Mouse (Mus musculus) thymus, postnatal 36 days (tissue): ENCODE data around the gene Fam196b.

Source experiments
- DNase-seq, 2 experiments: peaks; one replicate each; pipeline ENCODE4 v3.0.0; 2022; ENCODE audit warnings: mixed read lengths in 2 of 2

Gene Fam196b

DNA sequence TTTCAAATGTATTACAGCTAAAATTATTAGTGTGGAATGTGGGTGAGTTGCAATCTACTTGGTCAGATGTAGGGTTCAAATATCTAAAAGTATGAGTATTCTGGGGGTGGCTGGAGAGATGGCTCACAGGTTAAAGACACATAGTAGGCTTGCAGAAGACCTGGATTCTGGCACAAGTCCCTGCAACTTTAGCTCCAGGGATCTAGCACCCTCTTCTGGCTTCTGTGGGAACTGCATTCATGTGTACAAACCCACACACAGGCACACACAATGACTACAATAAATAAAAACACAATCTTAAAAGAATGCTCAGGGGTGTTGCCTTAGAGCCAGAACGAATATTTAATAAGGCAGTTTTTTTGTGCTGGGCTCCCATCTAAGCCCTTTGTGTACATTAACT lies 23.3 kb downstream of the Fam196b start:
- DNase-seq, result no peak

DNA sequence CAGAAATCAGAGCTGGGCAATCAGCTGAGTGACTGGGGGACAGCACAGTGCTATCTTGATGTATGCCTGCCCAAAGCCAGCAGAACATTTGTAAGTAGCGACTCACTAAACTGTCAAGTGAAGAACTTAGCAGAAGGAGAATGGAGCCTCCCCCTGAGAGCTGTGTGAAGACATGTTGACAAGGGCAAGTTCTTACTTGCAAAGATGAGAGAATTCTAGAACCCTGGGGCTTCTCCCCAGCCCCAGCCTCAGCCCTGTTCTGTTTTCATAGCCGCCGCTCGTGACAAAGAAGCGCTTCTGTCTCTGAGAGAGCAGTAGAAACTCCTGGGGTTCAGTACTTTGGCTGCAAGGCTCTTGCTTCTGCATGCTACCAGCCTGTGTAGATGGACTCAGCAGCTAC lies 25.1 kb downstream of the Fam196b start:
- DNase-seq, result no peak

DNA sequence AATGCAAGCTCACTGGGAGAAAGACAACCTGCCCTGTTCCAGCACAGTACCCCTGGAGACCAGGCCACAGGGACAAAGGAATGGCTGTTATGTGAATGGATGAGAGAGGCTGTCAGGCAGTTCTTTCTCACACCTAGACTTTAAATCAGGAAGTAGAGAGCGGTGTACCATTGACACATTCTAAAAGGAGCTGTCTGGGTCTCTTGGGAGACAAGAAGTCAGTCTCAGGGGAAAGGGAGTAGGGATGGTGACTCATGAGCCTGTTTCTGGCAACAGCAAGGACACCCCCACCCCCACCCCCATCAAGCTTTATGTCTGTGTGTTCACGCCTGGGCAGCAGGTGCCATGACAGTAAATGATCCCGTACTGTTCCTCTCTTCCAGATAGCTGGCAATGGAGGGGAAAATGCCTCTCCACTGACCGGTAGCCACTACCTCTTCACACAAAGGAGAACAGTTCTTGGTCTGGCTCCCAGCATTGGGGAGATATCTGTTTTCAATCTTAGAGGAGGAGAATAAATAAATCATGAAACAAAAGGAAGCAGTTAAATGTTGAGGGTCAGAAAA lies 29.2 kb downstream of the Fam196b start:
- no peak for DNase-seq

DNA sequence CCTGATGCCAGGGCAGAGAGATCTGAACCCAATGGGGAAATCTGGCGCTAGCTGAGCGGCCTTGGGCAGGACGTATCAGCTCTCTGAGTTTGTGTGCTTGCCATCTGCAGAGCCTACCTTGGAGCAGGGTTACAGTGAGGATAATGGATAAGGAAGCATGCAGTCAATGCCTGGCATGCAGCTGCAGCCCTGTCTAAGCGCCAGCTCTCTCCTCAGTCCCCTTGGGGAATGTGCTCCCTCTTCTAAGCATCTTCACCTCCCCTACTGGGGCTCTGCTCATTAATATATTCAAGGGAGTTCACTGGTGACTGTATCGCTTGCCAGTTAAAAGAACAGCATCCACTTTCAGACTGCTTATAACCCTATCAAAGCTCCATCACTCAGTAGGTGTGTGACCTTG lies 29.7 kb downstream of the Fam196b start:
- no peak for DNase-seq

DNA sequence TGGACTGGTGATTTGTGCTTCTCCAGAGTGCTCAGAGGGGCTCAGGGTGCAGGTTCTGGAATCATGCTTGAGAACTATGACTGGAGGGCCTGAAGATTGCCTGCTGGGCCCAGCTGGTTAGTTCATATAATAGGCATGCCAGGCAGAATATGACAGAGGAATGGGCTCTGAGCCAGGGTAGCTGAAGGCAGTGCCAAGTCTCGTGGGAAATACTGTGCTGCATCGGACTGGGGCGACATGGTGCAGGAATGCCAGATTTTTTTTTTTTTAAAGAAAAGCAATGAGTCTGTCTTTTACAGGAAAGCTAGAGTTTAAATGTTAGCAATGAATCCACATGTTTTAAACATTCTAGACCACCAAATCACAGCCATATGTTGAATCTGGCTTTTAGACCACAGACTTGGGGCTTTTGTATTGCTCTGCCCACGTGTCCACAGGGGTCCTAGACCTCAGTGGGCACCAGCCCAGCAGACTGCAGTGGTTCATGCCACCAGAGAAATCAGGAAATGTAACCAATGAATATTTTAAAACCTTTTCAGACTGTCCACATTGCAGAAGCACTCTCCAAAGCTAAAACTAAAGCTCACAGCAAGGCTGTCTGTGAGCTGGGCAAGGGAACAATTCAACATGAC lies 33.8 kb downstream of the Fam196b start:
- DNase-seq, result no peak

DNA sequence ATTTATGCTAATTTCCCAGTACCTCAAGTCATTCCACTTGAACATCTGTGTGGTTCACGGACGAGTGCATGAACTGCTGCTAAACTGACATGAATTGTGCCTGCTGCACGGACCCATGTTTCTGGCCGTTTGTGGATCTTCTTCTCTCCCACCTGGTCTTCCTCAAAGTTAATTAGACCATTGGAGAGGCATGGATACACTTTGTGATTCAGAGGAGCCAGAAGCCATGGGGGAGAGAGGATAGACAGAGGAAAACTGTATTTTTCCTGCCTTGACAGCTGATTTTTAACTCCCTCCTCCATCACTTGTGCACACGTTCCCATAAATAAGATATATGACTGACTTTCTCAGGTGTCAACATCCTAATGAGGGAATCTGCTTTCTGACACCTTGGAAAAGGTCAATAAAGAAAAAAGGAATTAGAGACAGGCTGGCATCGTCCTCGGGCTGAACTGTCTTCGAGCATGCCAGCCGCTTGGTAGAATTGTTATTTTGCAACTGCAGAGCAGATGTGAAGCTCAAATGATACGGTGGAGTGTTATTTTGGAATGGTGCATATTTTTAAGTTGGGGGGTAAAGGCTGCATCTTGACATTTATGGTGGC lies 34.9 kb downstream of the Fam196b start:
- DNase-seq, result no peak

DNA sequence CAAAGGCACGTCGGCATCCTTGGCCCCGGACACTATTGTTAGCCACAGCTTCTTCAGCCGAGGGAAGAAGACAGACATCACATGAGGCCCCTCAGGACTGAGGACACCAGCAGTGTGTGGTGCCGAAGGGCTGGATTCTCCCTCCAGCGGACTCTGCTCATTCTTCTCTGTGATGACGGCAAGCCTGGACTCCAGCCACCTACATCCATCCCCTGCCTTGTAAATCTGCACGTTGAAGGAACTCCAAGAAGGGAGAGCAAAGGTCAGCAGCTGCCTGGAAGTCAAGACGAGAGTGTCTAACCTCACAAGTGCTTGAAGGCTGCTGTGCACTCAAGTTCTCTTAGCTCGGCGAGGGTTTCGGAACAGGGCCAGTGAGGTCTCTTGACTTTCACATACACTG lies 40.8 kb downstream of the Fam196b start:
- DNase-seq, result no peak

DNA sequence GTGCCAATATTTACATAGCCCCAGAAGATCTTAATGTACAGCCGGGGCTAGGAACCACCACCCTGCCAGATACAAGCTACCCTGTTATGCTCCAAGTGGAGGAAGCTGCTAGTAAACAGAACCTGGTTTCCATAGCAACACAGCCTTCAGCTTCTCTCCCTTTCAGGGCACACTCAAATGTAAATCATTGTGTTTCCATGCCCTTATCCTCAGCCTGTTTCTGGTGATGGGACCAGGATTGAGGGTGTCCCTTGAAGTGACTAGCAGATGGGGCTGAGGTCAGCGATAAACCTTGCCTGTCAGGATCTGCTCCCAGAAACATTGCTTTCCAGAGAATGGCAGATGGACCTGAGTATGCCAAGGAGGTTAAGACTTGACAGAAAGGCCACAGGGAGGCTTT lies 41.5 kb downstream of the Fam196b start:
- DNase-seq, result no peak

DNA sequence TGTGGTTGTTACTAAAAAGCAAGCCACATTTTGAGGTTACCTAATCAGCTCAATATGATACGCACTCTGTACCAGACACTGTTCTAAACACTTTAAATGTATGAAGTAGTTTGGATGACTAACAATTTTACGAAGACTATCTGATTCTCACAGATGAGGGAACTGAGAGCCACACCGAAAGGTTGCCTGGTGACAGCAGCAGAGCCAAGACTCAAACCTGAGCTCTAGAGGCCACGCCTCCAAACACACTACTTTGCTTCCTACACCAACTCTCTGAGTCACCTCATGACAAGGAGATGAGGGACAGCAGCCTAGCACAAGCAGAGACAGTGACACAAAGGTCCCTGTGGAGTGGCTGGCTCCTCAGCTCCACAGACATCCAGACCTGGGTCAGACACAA lies 57.6 kb downstream of the Fam196b start:
- no peak for DNase-seq

DNA sequence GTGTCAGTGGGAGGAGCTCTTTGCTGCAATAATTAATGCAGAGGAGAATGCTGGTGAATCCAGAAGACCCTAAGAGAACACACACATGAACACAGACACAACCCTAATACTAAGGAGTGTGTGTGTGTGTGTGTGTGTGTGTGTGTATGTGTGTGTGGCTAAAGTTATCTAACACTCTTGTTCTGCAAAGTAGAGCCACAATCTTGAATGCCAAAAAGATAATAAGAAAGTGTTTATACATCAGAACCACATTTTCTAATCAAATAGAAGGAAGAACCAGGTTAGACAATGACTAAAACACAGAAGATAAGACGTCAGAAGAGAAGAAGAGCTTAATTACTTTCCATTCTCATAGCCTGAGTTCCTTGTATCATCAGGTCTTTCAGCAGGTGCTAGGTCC lies 60.9 kb downstream of the Fam196b start:
- DNase-seq, result no peak

DNA sequence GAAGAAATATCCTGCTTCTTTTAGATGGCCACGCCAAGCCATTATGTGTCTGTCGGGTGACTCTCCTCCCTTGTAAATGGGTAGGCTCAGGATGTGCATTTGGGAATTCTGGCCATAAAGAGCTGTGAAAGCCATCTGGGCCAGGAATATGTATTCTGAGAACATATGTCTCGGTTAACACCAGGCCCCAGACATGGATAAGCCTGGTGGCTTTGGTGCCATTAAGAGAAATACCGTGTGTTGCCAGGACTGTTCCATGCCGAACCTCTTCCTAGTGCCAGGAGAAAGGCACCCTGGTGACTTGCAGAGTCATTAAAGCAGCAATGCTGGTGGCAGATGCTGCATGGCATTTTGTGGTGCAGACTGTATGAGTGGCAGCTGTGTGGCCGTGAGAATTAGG lies 63.0 kb downstream of the Fam196b start:
- DNase-seq, result no peak

DNA sequence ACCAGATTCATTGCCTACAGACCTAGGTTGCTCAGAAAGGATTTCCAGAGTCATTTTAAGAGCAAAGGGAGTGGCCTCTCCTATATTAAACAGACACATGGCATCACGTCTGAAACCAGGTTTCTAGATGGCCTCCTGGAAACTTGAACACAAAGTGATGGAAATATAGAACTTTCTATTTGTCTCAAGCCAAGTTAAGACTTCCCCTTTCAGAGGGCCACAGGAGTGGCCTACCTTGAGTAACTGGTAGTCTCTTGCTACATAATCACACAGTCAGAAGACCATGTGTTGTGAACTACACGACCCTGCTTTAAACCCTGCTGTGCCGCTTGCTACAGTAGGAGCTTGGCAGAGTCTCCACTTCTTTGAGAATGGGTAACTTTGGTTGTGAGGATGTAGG lies 68.9 kb downstream of the Fam196b start:
- no peak for DNase-seq

DNA sequence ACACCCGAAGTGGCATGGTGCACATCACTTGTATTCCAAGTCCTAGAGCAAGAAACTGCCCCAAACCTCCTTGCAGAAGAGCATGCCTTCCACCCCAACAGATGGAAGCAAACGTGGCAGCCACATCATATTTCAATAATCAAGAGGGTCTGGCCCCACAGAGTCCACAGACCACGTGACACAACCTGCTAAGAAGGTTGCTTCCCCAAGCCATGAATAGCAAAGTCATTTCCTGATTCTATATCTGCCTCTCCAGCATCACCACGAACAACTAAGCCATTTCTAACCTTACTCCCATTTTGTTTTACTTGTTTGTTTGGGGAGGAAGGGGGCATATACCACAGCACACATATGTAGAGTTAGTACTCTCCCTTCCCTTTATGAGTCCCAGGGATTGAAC lies 69.6 kb downstream of the Fam196b start:
- no peak for DNase-seq

DNA sequence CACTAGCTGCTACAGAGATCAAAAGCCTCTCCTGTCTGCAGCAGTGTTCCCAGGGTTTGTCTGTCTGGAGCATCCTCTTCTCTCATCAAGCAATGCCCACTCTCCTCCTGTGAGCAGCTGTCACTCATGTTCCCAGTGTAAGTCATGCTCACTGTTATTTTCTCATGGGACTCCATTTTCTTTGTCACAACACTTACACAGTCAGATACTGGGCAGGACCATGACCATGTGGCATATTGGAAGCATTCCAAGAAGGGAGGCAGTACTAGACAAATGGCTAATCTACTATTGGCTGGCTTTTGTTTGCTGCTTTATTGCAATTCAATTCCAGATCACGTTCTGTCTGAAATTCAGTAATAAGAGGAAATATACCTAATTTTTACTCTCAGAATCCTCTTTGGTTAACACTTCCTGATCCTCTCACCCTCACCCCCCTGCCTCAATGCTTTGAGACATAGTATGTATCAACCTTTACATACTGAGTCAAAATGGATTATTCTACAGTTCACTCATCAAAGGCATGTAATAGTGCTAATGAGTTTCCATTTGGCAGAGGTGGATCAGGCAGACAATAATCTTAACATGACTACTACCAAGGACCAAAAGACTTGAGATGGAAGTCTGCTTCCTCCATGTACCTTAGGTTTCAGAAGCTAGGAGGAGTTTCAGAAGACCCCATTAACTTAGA lies 70.5 kb downstream of the Fam196b start:
- DNase-seq, result no peak

DNA sequence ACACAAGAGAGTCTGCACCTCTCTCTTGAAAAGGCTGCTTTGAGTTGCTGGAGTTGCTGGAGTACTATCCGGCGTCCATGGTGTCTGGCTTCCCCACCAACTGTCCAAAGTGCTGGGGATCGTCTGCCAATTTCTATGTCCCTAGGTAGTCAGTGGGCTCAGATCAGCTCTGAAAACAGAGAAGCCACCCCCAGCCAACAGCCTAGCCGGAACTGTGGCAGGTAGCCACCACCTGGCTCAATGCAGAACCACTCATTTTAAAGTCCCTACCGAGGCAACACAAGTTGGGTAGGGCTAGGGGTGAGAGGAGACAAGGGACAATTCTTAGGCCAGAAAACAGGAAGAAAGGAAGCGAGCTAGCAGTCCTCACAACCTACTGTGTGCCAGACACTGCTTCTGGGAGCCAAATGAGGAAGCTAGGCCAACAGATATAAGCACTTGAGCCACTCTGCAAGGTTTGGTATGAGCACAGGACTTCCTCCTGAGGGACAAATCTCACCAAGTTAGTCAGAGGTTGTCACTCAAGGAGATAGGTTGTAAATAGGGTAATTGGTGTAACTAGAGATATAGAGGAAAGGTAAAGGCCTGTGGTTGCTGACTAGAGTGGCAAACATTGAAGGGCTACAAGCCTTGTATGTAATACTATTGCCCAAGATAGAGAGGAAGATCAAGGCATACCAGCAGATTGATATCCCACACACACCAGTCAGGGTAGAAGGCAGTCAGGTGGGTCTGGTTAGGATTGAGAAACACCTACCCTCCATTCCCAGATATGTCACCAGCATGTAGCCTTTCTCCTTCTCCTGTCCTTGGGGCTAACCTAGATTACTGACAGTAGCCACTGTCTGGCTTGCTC lies 74.9 kb downstream of the Fam196b start:
- no peak for DNase-seq

DNA sequence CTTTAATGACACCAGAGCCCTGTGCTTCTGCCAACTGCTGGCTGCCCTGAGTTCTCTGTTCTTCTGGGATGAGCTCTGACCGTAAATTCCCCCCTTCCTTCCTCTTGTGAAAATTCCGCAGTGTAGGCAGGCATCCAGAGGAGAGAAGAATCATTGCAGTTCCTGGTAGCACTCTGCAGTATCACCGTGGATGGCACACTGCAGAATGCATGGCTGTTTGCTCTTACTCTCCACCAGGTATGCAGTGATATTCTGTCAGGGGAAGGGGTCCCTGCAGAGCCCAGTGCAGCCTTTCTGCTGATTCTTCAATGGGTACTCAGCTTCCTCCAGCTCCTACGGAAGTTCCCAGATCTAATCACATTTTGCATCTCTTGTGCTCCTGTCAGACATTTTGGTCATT lies 77.5 kb downstream of the Fam196b start:
- DNase-seq, result no peak

DNA sequence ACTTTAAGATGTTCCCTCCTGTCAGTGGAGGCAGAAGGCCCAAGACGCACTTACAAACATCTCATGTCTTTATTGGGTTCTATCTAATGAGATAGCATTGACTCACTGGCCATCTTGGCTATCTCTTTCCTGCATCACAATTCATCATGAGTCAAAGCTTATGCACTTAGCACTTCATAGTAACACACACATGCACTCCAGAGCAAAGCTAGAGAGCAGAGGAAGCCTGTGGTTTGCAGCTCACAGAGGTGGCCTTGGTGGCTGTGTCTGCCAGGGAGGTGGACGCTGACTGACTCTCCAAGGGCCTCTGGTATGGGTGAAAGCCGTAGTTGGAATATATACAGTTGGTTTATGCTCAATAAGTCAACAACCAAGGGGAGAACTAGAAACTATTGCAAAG lies 81.2 kb downstream of the Fam196b start:
- DNase-seq, result no peak

DNA sequence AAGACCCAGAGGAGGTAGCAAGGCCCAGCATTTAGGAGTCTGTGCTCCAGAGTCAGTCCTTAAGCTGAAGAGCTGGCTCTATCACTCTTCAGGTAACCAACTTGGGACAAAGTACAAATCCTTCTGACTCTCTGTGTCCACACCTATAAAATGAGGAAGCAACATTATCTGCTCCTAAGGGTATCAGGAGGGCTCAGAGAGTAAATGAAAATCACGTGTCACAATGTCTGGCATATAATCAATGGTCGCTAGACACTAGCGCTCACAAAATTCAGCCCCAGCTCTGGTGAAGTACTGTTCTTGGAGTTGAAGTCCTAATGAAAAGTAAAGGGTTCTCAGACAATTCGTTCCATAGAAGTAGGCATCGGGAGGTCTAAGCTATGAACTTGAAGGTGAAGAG lies 83.0 kb downstream of the Fam196b start:
- no peak for DNase-seq

DNA sequence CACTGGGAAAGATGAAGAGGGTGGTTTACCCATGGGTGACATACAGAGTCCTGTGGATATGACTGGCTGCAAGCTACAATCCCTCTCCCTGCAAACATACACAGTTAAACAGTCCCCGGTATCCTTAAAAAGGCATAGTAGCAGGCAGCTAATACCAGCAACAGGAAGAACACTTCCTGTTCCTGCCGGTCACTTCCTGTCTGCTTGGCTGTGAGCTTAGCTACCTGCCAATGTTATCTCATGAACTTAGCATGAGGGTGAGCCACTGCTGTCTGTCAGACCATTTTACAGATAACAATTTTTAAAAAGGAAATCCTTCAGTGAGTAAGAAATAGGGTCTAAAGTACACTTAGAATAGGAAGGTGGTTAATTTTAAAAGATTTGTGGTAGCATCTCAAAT lies 83.9 kb downstream of the Fam196b start:
- DNase-seq, result no peak

DNA sequence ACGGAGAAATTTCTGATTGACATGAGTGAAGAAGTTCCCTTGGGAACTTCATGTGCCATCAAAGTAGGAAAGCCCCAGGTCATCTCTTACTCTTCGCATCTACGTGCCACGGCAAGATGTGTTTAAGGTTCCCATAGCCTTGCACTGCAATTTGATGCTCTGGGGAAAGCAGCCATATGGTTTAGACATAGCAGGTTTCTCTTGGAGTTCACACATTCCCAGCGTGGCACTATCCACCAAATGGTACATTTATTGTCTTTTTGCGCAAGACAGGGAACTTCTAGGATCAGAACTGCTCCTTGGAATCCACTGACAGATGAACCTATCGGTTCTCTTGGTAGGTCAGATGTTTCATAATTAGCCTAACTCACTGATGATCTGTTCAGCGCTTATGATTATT lies 86.7 kb downstream of the Fam196b start:
- no peak for DNase-seq

DNA sequence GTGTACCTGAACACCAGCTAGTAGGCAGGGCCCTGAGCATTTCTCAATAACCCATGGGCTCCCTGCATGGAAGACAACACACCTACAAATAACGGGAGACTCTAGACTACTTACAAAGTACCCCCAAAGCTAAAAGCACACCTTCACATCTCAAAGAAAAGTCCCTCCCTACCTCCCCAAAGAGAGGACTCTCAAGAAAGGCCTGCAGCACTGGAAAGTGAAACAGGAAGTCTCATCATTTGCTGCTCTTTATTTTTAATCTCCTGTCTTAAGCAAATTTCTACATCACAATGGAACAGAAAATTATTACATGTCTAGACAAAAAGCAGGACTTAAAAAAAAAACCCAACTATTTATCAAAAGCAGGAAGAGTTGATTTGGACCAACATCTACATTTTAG lies 90.7 kb downstream of the Fam196b start:
- no peak for DNase-seq

DNA sequence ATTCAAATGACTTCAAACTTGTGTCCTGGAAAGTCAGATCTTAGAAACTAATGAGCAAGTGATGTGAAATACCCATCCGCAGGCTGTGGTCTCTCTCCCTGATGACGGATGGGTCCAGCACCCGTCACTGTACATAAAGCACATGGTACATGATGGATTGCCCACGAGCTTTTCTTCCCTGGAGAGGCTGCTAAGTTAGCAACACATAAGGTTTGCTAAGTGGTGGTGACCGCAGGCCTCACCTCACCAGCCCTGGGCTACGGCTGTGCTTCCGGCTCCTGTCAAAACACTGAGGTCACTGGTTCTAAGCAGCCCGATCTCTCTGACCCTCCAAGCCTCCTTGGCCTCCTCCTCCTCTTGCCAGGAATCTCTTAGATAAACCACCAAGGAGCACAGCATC lies 91.7 kb downstream of the Fam196b start:
- DNase-seq, result no peak

DNA sequence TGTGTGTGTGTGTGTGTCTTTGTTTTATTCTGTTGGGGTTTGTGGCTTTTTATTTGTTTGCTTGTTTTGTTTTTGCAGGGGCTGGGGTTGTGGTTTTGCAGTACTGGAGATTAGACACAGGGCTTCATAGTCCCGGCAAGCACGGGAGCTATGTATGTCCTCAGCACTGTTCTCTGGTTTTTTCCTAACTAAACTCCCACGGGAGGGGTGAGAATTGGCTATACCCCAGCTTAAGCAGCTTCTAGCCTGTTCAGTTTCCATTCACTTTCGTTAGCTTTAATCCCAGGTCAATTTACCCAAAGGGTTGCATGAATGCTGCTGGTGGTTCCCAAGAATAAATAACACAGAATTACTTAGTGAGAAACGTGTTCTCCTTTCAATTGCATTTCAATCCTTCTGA lies 92.2 kb downstream of the Fam196b start:
- DNase-seq, result no peak
